Mouse (Mus musculus) embryonic stem cell, embryonic (primary cell): ENCODE results near the gene Polr2a.

Experiments used
- CTCF ChIA-PET, 4 experiments: fragments of 300-600 bp in 2 of 4; fragments of 350-600 bp in 2 of 4; sonication (Branson Sonifier 250); formaldehyde crosslinking; loops; one replicate each; lab custom pipeline; 2022; ENCODE audit warnings: inconsistent platforms in 2 of 4; lab: Charles Lee
- POLR2A ChIA-PET, 4 experiments: fragments of 300-600 bp in 2 of 4; fragments of 350-600 bp in 2 of 4; sonication (Branson Sonifier 250); formaldehyde crosslinking; loops; one replicate each; lab custom pipeline; 2022; ENCODE audit warnings: antibody characterized with exemption in 4 of 4, inconsistent platforms in 1 of 4; lab: Charles Lee

Polr2a gene

DNA sequence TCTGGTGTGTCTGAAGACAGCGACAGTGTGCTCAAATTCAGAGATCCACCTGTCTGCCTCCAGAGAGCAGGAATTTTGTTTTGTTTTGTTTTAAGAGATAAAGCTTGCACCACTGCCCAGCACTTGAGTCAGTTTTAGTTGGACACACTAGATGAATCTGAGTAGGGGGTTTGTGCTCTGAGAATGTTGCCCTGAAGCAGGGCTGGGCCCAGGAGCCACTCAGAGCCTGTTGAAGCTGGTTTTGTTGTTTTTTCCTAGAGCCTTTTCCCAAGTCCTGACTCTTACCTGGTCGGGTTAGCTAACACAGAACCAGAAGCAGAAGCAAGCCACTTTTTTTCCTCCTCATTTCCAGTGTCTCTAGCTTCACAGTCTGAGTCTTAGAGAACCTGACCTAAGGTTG lies 47.4 kb downstream of the Polr2a start:
- ChIA-PET CTCF (interaction anchor here in 3 of 4 experiments (0.8 to 12.7 kb wide), 8 partner anchors 9 to 55 kb away, joined by 3 to 155 read pairs (median 4); partner anchors contain the start of genes Senp3 (in 2 of the 3), Sox15 (in 1 of the 3) and Tnfsf13 (in 1 of the 3)), POLR2A (interaction anchor here (0.7 to 24.5 kb wide), 50 partner anchors 5 to 578 kb away, joined by 3 to 672 read pairs (median 5); partner anchors contain the start of genes Cd68 (in 4 of the 4), Senp3 (in 3 of the 4), Sox15 (in 3 of the 4) and Trp53 (in 3 of the 4))

- POLR2A ChIA-PET: interaction anchor here (0.5 to 24.5 kb wide), 53 partner anchors 6 to 577 kb away, joined by 3 to 672 read pairs (median 4); partner anchors contain the start of genes Cd68 (in 4 of the 4), Senp3 (in 3 of the 4), Sox15 (in 3 of the 4) and Tnfsf12 (in 3 of the 4)
- CTCF ChIA-PET: interaction anchor here in 3 of 4 experiments (0.6 to 12.7 kb wide), 7 partner anchors 10 to 55 kb away, joined by 3 to 155 read pairs (median 8); partner anchors contain the start of genes Senp3 (in 2 of the 3), Sox15 (in 2 of the 3) and Tnfsf13 (in 1 of the 3)
Measured at GRCm38 (mm10) chr11:69710470-69710869, 48.0 kb downstream of the Polr2a start.

- CTCF ChIA-PET: interaction anchor here in 3 of 4 experiments (0.6 to 12.7 kb wide), 10 partner anchors 10 to 77 kb away, joined by 3 to 155 read pairs (median 8); partner anchors contain the start of genes Senp3 (in 2 of the 3), Sox15 (in 2 of the 3), Fxr2 (in 1 of the 3) and Tnfsf13 (in 1 of the 3)
- POLR2A ChIA-PET: interaction anchor here (0.5 to 24.5 kb wide), 63 partner anchors 6 to 576 kb away, joined by 3 to 672 read pairs (median 4); partner anchors contain the start of genes Cd68 (in 4 of the 4), Senp3 (in 3 of the 4), Sox15 (in 3 of the 4) and Tnfsf12 (in 3 of the 4)
Measured at GRCm38 (mm10) chr11:69709554-69710446, 48.6 kb downstream of the Polr2a start.

DNA sequence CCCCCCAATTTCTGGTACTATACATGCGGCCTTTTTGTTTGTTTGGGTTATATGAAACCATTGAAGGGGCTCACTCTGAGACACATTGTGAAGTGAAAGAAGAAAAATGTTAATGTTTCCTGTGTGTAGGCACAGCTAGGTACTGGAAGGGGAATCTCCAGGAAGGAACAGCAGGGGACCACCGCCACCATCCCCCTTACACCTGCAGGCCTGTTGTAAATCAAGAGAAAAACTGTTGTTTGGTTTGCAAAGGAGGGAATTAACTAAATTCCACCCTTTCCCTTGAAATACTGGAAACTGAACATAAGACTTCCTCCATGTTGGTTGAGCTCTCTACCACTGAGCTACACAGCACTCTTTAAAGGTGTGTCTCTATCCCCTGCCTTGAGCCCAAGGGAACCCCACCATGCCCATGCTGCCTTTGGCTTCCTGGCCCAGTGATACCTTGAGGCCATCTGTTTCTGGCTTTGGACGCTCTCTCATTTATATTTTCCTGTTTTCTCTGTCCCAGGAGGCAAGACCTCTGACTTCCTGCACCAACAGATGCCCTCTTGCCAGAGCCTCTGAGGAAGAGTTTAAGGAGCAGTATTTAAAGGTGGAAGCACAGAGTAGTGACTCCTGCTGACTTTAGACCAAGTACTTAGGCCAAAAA lies 49.7 kb downstream of the Polr2a start:
- ChIA-PET CTCF (interaction anchor here in 3 of 4 experiments (0.5 to 12.7 kb wide), 10 partner anchors 10 to 313 kb away, joined by 3 to 155 read pairs (median 6); partner anchors contain the start of genes Sox15 (in 2 of the 3), Fxr2 (in 1 of the 3), Senp3 (in 1 of the 3) and Tnfsf13 (in 1 of the 3)), POLR2A (interaction anchor here (0.6 to 24.5 kb wide), 60 partner anchors 7 to 385 kb away, joined by 3 to 672 read pairs (median 5); partner anchors contain the start of genes Cd68 (in 3 of the 4), Sat2 (in 3 of the 4), Senp3 (in 3 of the 4) and Cntrob (in 2 of the 4))

DNA sequence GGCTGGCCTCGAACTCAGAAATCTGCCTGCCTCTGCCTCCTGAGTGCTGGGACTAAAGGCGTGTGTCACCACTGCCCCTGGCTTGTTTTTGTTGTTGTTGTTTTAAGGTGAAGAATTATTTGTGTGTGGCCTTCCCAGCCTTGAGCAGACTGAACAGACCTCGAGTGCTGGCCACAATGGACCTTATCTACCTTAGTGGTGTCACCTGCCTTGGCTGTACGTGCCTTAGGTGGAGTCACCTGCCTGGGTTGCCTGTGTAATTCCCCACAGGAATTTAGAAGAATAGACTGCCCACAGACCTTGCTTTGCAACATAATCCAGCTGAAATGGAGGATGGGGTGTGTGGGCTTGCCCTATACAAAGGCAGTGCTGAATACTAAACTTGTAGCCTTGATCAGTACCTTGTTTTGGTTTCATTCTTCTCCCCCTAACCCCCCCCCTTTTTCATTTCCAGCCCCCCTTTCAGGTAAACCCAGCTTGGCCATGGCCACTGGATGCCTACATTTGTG lies 50.5 kb downstream of the Polr2a start:
- ChIA-PET POLR2A (interaction anchor here (0.6 to 24.5 kb wide), 53 partner anchors 8 to 384 kb away, joined by 3 to 672 read pairs (median 5); partner anchors contain the start of genes Cd68 (in 3 of the 4), Sat2 (in 3 of the 4), Senp3 (in 3 of the 4) and Cntrob (in 2 of the 4)), CTCF (interaction anchor here in 2 of 4 experiments (0.6 to 12.7 kb wide), 9 partner anchors 9 to 312 kb away, joined by 3 to 155 read pairs (median 6); partner anchors contain the start of genes Sox15 (in 2 of the 2), Fxr2 (in 1 of the 2), Senp3 (in 1 of the 2) and Tnfsf13 (in 1 of the 2))

DNA sequence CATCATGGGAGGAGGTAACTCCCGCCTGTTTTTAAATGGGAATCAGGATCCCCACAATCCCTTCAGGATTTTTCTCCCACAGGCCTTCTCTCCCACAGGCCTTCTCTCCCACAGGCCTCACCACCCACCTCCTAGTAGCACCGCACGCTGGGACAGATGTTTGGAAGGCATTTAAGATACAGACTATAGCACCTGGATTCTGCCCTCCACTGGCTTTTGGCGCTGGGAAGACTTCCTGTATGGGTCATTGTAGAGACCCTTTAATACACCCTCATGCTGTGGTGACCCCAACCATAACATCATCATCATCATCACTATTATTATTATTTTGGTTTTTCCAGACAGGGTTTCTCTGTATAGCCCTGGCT lies 51.0 kb downstream of the Polr2a start:
- ChIA-PET POLR2A (interaction anchor here (0.6 to 24.5 kb wide), 41 partner anchors 8 to 584 kb away, joined by 3 to 672 read pairs (median 7); partner anchors contain the start of genes Senp3 (in 3 of the 4), Cd68 (in 2 of the 4), Eif4a1 (in 2 of the 4) and Mpdu1 (in 2 of the 4)), CTCF (interaction anchor here in 2 of 4 experiments (0.9 to 12.7 kb wide), 6 partner anchors 9 to 324 kb away, joined by 3 to 155 read pairs (median 5); partner anchors contain the start of genes Fxr2 (in 1 of the 2), Senp3 (in 1 of the 2) and Tnfsf13 (in 1 of the 2))

- ChIA-PET CTCF (interaction anchor here in 3 of 4 experiments (0.6 to 1.6 kb wide), 6 partner anchors 8 to 324 kb away, joined by 3 to 5 read pairs (median 3); partner anchors contain the start of genes Tnfsf12 (in 1 of the 3) and Tnfsfm13 (in 1 of the 3)), POLR2A (interaction anchor here in 3 of 4 experiments (0.6 to 24.5 kb wide), 40 partner anchors 8 to 583 kb away, joined by 3 to 672 read pairs (median 6); partner anchors contain the start of genes Cd68 (in 3 of the 3), Tnfsf13 (in 3 of the 3), Trp53 (in 3 of the 3) and Wrap53 (in 3 of the 3))
Measured at GRCm38 (mm10) chr11:69706775-69707479, 51.5 kb downstream of the Polr2a start.

DNA sequence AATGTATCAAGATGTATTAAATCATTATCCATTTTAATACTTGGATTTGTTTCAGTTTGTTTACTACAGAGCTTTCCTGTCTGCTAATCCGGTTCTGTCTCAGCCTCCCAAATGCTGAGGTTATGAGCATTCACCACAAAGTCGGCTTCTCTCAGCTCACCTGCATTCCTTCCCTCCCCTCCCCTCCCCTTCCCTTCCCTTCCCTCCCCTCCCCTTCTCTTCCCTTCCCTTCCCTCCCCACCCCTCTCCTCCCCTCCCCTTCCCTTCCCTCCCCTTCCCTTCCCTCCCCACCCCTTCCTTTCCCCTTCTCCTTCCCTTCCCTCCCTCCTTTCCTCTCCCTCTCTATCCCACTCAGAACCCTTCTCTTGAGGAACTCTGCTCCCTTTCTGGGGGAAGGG lies 53.8 kb downstream of the Polr2a start:
- ChIA-PET POLR2A (interaction anchor here (0.6 to 24.5 kb wide), 33 partner anchors 9 to 604 kb away, joined by 3 to 672 read pairs (median 9); partner anchors contain the start of genes Senp3 (in 4 of the 4), Cd68 (in 3 of the 4), Mpdu1 (in 3 of the 4) and Tnfsf13 (in 3 of the 4)), CTCF (interaction anchor here in 3 of 4 experiments (0.6 to 2.5 kb wide), 4 partner anchors 11 to 307 kb away, joined by 4 to 8 read pairs (median 6); partner anchors contain the start of gene Tmem88 (in 1 of the 3))

GRCm38 (mm10) chr11:69703814-69704612 lies 54.4 kb downstream of the Polr2a start:
- ChIA-PET CTCF (interaction anchor here (0.6 to 2.5 kb wide), 13 partner anchors 11 to 911 kb away, joined by 3 to 12 read pairs (median 4); partner anchors contain the start of genes Fxr2 (in 2 of the 4) and Tnfsf13 (in 1 of the 4)), POLR2A (interaction anchor here (0.6 to 24.5 kb wide), 49 partner anchors 8 to 799 kb away, joined by 3 to 672 read pairs (median 5); partner anchors contain the start of genes Senp3 (in 4 of the 4), Cd68 (in 3 of the 4), Tnfsf13 (in 3 of the 4) and Trp53 (in 3 of the 4))

DNA sequence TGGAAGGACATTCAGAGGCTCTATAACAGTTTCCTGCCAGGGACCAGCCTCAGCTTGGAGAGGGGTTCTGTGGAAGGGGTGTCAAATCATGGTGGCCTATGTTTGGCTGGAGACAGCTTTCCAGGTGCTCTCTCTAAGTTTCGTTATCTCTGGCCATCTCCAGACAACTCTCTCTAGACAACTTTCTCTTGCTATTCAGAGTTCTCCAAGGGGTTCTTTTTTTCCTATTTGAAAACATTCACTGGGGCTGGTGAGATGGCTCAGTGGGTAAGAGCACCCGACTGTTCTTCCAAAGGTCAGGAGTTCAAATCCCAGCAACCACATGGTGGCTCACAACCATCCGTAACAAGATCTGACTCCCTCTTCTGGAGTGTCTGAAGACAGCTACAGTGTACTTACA lies 55.1 kb downstream of the Polr2a start:
- POLR2A ChIA-PET: interaction anchor here (0.6 to 24.5 kb wide), 34 partner anchors 9 to 799 kb away, joined by 3 to 672 read pairs (median 6); partner anchors contain the start of genes Tnfsf13 (in 3 of the 4), Trp53 (in 3 of the 4), Wrap53 (in 3 of the 4) and Cd68 (in 2 of the 4)
- CTCF ChIA-PET: interaction anchor here (0.6 to 2.5 kb wide), 13 partner anchors 10 to 912 kb away, joined by 3 to 12 read pairs (median 4); partner anchors contain the start of genes Fxr2 (in 2 of the 4) and Tnfsf13 (in 1 of the 4)

DNA sequence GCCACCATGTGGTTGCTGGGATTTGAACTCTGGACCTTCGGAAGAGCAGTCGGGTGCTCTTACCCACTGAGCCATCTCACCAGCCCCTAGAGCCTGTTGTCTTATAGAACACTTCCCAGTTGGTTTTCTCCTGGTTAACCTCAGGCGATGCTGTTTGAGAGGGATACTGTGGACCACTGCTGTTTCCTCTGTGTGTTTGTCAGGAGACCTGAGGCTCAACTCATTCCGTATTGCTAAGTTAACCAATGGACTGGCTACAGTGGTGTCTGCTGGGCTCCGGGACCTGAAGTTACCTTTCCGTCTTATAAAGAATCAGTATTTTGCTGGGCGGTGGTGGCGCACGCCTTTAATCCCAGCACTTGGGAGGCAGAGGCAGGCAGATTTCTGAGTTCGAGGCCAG lies 55.6 kb downstream of the Polr2a start:
- POLR2A ChIA-PET: interaction anchor here (0.5 to 24.5 kb wide), 26 partner anchors 7 to 584 kb away, joined by 3 to 672 read pairs (median 26); partner anchors contain the start of genes Tnfsf13 (in 3 of the 4), Trp53 (in 3 of the 4), Wrap53 (in 3 of the 4) and Cd68 (in 2 of the 4)
- CTCF ChIA-PET: interaction anchor here (0.6 to 1.3 kb wide), 6 partner anchors 10 to 435 kb away, joined by 3 to 9 read pairs (median 6); no protein-coding TSS in a partner anchor

GRCm38 (mm10) chr11:69699595-69699994 lies 58.8 kb downstream of the Polr2a start:
- POLR2A ChIA-PET: interaction anchor here (0.6 to 24.5 kb wide), 43 partner anchors 7 to 826 kb away, joined by 3 to 672 read pairs (median 5); partner anchors contain the start of genes Senp3 (in 3 of the 4), Tnfsf13 (in 3 of the 4), Trp53 (in 3 of the 4) and Wrap53 (in 3 of the 4)
- CTCF ChIA-PET: interaction anchor here (0.6 to 3.9 kb wide), 20 partner anchors 9 to 288 kb away, joined by 3 to 16 read pairs (median 4); partner anchors contain the start of genes Sox15 (in 1 of the 4) and Tnfsf13 (in 1 of the 4)

DNA sequence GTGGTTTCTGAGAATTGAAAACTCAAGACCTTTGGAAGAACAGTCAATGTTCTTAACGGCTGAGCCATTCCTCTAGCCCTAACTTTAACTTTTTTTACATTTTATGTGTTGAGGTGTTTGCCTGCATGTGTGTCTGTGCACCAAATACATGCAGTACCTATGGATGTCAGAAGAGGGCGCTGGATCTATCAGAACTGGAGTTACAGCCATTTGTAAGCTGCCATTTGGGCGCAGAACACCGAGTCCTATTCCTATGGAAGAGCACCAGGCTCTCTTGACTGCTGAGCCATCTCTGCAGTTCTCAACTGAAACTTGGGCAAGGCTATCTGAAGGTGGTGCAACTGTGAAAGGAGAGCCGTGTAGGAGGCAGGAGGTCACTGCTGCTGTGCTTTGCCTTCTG lies 59.9 kb downstream of the Polr2a start:
- CTCF ChIA-PET: interaction anchor here in 3 of 4 experiments (0.5 to 3.9 kb wide), 19 partner anchors 9 to 253 kb away, joined by 3 to 16 read pairs (median 4); partner anchors contain the start of genes Senp3 (in 1 of the 3) and Sox15 (in 1 of the 3)
- POLR2A ChIA-PET: interaction anchor here in 3 of 4 experiments (0.6 to 24.5 kb wide), 26 partner anchors 8 to 604 kb away, joined by 3 to 672 read pairs (median 10); partner anchors contain the start of genes Senp3 (in 3 of the 3), Cd68 (in 2 of the 3), Mpdu1 (in 2 of the 3) and Sox15 (in 2 of the 3)
